Mouse (Mus musculus): ENCODE measurements around the gene 1600015I10Rik.
"Not testable (repeated sequence)": the region's sequence is repeated elsewhere in the genome, so short reads cannot be mapped to it uniquely, and the experiment has no call there.

The 1600015I10Rik gene

DNA sequence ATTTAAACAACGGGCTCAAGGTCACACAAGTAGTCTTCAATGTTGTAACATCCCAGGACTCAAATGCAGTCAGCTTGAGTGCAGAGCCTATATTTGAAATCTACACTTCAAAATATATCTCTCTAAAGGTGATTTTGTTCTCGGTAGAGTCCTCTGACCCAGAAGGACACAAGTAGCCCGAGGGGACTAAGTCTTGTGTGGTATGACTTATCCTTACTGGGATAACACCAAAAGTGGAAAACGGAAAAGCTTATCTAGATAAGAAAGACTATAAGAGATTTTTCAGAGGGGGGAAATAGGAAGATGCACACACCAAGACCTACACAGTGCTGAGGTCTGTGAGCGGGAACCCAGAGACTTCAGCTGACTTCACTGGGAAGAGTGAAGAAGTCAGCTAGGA is at the start of gene 1600015I10Rik:
Gene 1600015I10Rik, plus strand, starts transcription at position 301 of the 400 bp plus-strand sequence.
- no peak for DNase-seq

DNA sequence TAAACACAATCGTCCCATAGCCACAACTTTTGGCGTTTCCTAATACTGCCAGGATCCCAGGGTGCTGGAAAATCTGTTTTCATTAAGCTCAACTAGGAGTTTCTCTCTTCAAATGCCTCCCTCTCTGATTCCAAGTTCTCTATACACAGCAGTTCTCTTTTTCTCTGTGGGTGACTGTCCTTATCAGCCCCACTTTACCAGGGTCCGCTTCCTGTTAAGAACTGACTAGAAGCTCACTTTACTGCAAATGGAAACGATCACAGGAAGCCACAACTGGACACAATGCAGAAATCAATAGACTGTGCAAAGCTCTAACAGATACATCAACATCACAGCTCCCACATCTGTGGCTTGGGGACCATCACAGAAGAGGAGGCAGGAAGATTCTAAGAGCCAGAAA is 35.5 kb upstream of the 1600015I10Rik start:
- DNase-seq, result no peak

DNA sequence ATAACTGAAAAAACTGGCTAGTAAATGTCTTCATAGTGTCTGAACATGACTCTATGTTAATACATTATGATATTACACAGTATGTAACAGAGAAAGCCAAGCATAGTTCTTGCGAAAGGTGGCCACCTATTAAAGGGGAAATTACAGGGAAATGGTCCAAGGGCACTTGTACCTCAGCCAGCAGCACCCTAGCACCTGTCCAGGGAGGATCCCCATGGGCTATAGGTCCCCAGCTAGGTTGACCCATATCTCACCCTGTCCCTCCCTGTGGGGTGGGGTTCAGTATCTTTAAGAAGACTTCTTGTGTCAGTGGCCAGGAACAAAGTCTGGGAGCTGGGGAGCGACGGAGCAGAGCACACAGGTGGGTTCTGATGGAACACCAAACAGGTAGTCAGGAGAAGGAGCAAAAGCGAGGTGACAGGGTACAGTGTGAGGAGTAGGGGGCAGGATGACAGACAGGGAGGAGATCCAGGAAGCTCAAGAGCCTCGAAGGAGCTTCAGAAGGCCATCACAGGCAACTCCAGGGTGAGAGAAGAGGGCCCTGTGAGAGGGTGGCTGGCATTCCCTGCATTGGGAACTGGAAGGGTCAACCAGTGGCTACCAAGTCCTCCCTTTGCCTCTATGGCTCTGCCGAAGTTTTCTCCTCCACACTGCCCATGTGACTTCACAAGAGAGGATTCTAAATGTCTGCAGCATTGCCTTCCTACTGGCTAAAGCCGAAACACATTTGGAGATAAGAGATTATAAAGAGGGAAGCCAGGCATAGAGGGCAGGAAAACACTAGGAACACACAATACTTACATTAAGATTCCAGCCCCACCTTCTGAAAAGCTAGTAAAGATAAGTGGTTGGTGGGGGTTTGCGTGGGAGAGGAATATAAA is 34.5 kb upstream of the 1600015I10Rik start:
- DNase-seq, result no peak

DNA sequence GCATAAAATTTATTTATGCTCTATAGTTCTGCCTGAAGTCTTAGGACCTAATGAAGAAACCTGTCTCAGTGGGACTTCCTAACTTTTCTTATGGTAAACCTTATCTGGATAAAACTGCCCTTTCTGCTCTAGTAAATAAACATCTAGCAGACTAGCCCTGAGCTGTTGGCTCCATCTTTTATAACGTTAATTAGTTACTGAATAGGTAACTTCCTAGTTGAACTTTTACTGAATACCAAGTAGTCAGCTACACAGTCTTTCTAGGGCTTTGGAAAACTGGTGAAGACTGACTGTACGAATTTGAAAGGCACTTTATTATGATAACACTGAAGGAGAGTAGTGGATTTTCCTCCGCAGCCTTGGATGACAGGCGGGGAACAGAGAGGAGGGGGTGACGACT is 33.8 kb upstream of the 1600015I10Rik start:
- DNase-seq, result no peak

DNA sequence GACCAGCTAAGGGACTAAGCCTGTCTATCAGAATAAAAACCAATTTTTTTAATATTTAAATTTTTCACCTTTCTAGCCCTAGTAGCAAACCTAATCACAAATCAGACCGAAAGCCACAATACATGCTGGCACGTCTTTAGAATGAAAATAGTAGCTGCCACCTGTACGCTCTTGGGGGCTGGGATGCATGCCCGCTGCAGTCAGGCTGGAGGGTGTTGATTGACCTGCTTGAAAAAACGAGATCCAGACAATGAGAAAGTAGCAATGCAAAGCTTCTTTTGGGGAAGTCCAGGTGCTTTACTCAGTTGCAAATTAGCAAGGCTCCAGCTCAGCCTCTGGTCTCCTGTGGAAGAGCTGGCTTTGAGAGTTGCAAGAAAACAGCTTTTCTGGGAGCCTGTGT is 32.7 kb upstream of the 1600015I10Rik start:
- no peak for DNase-seq

DNA sequence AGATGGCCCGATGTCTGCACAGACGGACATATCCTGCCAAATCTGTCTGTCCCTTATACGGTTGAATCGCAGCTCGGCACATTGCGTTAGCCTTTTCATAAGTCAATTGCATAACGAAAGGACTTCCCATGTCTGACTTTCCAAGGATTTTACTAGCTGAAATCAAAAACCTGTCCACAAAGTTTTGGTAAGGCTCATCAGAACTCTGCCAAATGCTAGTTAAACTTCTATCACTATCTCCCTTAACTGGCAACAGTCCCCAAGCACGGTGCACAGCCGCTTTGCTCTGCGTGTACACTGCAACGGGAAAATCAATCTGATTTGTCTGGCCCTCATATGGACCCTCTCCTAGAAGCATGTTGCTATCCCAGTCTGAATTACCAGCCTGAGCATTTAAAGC is 28.4 kb upstream of the 1600015I10Rik start:
- not testable (repeated sequence) for DNase-seq

DNA sequence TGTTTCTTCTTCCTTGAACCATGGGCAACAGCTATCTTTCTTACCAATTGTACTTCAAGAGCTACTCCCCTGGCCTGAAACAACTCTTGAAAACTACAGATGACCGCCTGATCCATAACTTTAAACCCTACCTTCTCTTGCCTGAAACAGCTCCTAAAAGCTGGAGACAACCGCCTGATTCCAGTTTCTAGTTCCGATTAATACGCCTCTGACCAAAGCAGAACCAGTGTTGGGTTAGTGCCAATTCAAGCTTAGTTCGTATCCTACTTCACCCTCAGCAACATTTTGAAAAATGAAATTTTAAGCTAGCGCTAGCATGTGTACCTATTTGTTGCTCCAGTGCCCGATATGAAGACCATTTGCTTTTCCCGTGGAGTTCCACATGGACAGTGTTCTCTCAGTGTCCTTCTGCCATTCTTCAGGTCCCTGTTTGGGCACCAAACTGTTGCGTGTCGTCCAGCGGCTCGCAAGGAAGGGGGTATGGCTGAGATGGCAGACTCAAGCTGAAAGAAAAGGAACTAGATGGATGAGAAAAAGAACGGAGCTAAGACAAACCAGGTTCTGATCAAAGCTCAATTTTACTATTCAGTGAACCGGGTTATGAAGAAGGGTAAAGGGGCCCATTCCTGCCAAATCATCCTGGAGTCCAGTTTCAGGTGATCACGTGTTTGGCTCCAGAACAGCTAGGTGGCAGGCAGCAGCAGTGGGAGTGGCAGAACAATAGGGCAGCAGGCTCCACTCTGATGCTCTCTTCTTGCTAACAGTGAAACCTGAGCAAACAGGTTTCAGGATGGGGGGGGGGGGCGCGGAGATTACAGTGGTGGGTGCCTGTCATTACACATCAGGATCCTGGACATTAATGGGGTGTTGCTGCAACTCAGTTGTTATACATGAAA is 26.9 kb upstream of the 1600015I10Rik start:
- no peak for DNase-seq

DNA sequence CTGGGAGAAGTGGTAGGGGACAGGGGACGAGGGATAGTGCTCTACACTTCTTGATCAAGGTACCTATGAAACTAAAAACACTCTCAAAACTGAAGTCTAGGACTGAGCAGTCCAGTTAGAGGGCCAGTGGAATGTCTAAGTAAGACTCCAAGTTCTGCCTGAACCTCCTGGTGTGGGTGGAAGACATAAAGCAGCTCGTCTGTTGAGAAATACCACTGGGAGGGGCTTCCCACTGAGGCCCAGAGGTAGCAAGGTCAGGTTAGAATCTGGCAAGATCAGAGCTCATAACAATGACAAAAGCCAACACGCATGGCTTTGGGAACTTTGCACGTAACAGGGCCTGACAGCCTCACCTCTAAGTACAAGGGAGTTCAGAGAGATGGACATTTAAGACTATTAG is 26.3 kb upstream of the 1600015I10Rik start:
- DNase-seq, result no peak

DNA sequence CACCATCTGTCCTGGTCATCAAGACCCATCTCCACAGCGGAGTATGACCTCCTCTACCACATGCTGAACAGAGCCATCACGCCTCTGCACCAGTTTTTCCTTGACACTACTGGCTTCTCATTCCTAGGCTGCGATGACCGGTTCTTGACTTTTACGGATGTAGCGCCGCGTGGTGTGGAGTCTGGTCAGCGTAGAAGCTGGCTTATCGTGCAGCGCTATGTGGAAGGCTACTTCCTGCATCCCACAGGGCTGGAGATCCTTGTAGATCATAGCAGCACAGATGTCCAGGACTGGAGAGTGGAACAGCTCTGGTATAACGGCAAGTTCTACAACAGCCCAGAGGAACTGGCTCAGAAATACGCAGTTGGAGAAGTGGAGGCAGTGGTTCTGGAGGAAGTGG is 24.1 kb upstream of the 1600015I10Rik start:
- no peak for DNase-seq

DNA sequence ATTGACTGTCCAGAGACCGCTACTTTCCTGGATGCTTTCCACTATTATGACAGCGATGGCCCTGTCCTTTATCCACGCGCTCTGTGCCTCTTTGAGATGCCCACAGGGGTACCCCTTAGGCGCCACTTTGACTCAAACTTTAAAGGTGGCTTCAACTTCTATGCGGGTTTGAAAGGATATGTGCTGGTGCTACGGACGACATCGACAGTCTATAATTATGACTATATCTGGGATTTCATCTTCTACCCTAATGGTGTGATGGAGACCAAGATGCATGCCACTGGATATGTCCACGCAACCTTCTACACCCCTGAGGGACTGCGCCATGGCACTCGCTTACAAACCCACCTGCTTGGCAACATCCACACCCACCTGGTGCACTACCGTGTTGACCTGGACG is 23.3 kb upstream of the 1600015I10Rik start:
- DNase-seq, result no peak

DNA sequence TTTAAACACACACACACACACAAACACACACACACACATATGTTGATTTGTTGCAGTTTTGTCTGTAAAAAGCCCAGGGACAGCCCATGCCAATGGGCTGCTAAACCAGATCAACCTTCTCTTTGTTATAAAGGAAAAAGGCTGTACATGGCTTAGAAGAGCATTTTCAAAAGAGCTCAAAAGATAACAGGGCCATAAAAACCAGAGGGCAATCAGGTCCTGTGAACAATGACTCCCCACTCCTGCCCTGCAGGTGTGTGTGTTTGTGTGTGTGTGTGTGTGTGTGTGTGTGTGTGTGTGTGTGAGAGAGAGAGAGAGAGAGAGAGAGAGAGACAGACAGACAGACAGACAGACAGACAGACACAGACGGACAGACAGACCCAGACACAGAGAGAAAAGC is 20.5 kb upstream of the 1600015I10Rik start:
- no peak for DNase-seq

DNA sequence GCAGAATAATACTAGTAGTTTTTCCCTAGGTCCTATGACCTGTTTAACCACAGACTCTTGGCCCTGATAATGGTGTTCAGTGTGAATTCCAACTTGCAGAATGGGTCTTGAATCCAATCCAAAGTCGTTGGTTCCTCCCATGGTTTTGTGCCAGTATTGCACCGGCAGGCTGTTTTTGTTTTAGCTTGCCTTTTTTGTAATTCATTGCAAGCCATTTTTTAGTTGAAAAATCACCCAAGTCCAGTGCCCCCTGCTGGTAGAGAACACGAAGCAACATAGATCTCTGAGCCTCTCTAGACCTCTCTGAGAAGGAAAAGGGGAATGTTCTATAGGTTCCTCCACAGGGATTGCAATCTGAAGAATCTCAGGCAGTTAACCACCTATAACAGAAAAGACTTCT is 17.7 kb upstream of the 1600015I10Rik start:
- DNase-seq, result no peak

DNA sequence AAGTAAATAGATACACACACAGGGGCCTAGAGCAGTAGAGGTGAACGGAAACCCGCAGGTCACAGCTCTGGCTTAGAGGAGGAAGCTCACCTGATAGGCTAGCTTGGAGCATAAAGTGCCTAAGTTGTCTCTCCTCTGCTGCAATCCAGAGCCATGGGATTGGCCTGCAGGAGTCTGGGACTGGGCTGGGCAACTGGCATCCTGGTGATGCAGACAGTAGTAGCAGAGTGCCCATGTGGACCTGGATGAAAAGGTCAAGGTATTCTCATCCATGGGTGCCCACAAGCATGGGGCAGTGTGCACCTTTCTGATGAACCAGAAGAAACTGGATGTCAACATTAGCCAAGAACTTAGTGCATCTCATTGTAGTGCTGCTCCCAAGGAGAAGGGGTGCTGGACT is 16.1 kb upstream of the 1600015I10Rik start:
- no peak for DNase-seq

DNA sequence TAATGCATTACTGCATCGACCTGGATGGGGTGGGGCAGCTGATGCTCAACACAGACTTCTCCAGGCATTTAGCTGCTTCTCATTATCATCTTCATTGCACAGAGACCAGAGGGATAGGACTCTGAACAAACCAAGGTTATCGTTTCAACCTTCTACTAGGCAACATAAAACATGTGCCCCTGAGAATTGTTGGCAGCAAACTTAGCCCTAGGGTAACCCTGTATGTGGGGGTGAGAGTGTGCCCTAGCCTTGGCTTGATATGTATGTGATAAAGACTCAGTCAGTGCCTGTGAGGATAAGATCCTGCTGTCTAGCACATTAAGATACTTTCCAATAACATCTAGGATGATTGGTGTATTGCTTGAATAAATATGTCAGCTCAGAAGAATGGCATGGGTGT is 19.9 kb downstream of the 1600015I10Rik start:
- DNase-seq, result no peak

DNA sequence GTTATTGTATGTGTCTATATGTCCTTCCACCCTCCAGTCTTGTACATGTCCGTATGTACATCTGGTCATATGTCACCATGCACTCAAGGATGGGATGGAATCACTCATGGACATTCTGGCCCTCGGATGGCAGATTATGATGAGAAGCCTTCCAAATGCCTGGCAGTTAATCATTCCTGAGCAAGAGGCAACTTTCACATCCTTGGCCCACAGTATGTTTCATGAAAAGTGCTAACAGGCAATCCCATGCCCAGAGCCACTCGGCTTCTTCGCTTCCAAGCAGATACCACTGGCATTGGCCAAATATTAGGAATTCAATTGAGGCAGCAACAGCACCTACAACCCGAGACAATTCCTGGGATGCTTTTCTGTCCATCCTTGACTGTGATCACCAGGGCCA is 21.0 kb downstream of the 1600015I10Rik start:
- no peak for DNase-seq

DNA sequence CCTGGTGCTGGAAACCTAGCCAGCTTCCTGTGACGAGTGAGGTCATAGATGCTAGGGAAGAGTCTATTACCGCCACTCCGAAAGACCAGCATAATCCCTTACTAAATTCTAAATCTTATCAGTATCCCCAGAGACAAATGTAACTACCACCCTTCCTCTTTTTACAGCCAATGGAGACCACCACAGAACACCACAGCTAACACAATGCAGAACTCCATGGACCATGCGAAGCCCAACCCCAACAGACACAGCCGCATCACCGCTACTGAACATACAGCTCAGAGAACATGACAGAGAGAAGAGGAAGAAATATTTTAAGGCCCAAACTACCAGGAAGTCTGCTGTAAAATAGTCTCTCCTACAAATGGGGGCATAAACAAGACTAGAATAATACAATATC is 21.9 kb downstream of the 1600015I10Rik start:
- DNase-seq, result no peak

DNA sequence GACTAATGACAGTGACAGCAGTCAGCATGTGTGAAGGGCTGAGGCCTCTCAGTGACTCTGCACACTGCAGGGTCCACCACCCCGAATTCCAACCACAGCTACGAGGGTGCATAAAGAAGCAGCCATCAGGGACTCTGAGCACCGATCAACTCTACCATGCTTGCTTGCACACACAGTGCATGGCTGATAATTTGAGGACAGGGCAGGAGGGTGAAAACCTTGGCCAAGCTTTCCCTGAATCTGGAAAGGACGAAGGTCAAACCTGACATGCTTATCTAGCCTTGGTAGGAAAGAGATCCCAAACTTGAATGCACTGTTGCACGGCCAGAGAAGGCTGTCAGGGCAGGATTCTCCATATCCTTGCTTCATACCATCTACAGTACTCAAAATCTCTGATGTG is 23.5 kb downstream of the 1600015I10Rik start:
- DNase-seq, result no peak

DNA sequence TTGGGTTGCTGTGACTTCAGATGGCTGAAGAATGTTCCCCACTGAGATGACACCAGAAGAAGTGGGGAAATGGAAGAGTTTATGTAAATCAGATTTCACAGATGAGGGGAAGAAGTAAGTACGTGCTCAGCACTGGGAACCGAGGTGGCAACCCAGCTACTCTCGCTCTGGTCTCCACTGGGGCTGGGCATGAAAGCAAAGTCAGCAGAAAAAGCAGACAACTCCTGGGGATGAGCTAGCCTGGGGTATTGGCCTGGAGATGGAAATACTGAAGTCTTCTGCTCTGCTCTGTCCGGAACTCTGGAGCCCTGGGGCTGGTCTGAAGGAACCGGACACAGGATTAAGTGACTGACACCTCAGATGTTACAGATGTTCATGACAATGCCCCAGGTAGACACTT is 24.5 kb downstream of the 1600015I10Rik start:
- no peak for DNase-seq

DNA sequence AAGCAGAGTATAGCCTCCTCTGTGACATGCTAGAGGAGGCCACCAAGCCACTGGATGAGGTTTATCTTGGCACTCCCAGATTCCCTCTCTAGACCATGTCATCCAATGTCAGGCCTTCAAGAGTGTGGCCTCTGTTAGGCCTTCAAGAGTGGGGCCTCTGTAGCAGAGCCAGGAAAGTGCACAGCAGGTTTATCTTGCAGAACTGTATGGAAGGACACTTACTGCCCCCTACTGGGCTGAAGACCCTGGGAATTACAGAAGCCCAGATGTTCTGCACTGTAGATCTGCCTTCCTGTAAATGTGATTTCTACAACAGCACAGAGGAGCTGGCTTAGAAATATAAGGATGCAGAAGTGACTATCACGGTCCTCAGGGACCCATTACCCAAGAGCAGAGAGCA is 25.3 kb downstream of the 1600015I10Rik start:
- DNase-seq, result peak; percentile 9

DNA sequence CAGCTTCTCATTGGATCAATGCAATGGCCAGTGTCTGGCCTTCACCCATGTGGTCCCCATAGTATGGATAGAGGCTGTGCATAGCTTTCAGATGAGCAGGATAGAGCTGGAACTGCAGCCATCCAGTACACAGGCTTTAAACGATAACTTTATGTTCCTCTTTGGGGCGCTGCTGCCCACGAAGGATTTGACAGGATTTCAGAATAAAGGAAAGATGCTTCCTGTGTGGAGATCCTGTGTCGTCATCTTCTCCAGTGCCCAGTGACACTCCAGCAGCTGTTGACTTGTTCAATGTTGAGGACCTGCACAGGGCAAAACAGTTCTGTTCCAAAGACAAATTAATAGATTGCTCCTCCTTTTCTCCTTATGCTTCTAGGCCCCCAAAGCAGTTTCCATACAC is 27.1 kb downstream of the 1600015I10Rik start:
- no peak for DNase-seq

DNA sequence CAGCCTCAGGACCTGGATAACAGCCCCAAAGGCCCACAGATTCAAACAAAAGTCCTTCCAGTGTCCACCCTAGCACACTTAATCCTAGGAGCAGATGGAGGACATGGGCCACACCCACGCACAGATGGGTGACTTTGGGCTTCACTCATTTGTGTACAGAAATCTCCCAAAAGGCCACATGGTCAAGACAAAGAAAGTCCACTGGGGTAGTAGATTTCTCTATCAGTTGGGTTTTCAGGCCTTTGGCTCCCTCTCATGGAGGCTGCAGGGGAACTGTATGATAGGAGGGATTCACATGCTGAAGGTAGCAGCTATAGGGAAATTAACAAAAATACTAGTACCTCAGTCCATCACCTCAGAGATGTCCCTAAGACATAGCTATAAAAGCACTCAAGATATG is 28.4 kb downstream of the 1600015I10Rik start:
- no peak for DNase-seq

DNA sequence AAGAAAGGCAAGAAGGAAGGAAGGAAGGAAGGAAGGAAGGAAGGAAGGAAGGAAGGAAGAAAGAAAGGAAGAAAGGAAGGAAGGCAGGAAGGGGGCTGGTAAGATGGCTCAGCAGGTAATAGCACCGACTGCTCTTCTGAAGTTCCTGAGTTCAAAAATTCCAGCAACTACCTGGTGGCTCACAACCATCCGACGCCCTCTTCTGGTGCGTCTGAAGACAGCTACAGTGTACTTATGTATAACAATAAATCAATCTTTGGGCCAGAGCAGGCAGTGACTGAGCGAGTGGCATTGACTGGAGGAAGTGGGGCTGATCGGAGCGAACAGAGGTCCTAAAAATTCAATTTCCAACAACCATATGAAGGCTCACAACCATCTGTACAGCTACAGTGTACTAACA is 29.5 kb downstream of the 1600015I10Rik start:
- not testable (repeated sequence) for DNase-seq

DNA sequence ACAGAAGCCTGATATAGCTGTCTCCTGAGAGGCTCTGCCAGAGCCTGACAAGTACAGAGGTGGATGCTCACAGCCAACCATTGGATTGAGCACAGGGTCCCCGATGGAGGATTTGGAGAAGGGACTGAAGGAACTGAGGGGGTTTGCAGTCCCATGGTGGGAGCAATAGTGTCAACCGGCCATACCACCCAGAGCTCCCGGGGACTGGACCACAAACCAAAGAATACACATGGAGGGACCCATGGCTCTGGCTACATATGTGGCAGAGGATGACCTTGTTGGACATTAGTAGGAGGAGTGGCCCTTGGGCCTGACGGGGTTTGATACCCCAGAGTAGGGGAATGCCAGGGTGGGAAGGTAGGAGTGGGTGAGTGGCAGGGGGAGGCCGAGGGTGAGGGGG is 37.0 kb downstream of the 1600015I10Rik start:
- DNase-seq, result not testable (repeated sequence)

DNA sequence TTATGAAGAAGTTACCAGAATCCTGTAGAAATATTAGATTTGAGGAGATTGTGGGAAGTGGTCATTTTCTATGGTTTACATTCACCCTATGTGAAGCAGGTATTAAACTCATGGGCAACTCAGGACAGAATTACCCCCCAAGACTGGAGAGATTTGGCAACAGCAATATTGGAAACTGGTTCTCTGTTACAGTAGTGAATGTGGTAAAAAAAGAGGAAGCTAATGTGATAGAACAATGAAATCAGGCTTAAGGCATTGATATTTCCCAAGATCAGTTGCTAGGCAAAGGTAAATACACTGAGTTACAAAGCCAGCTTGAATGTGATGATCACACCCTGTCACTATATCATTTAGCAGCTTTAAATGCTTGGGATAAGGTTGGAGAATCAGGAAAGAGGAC is 38.2 kb downstream of the 1600015I10Rik start:
- no peak for DNase-seq

Measured in layer of hippocampus, adult 9-11 months (tissue).